Mouse (Mus musculus) bone marrow macrophage, adult 2 months (primary cell): ENCODE data around the gene Sec14l4.

Experiments
- CTCF ChIP-seq: IDR thresholded peaks from 2 replicates; pipeline ENCODE4 v1.5.1; 2012; ENCODE audit warnings: low read depth, mild to moderate bottlenecking, low read length, moderate library complexity
- POLR2A ChIP-seq: IDR thresholded peaks from 2 replicates; pipeline ENCODE4 v1.6.1; 2012; ENCODE audit warnings: mild to moderate bottlenecking, low read depth, low read length, borderline replicate concordance

GRCm38 (mm10) chr11:4093459-4094377 is 62.5 kb downstream of the Sec14l4 start:
- TF ChIP-seq CTCF: no peak
- no peak for TF ChIP-seq POLR2A
